Mouse (Mus musculus) kidney, embryonic 15.5 days (tissue): Measurements from ENCODE around the gene Dido1. TPM values are rescaled to one million over a fixed set of nuclear protein-coding genes. Genes with fewer than 3 reads are reported as not detected.
"Not testable (repeated sequence)": the region's sequence is repeated elsewhere in the genome, so short reads cannot be mapped to it uniquely, and the experiment has no call there.

Source experiments
- ATAC-seq: fragments of 200-750 bp; cut with Nextera tagmentation; replicated peaks from 2 replicates; pipeline ENCODE4 v1.8.0; 2017; ENCODE audit warnings: moderate TSS enrichment; ENCODE audit not compliant: low FRiP score
- H3K27ac ChIP-seq: fragments of 300-500 bp; sonication (generic); 2 replicates; pipeline ENCODE4 v1.5.1; 2015; ENCODE audit warnings: mild to moderate bottlenecking, inconsistent platforms
- H3K27me3 ChIP-seq: fragments of 300-500 bp; sonication (generic); 2 replicates; pipeline ENCODE4 v1.6.1; 2015; ENCODE audit warnings: inconsistent platforms
- H3K36me3 ChIP-seq: fragments of 300-500 bp; sonication (generic); 2 replicates; pipeline ENCODE4 v1.6.1; 2015; ENCODE audit warnings: inconsistent platforms
- H3K4me1 ChIP-seq: fragments of 300-500 bp; sonication (generic); 2 replicates; pipeline ENCODE4 v1.6.1; 2015; ENCODE audit warnings: inconsistent platforms
- H3K4me2 ChIP-seq: fragments of 300-500 bp; sonication (generic); 2 replicates; pipeline ENCODE4 v1.6.1; 2015; ENCODE audit warnings: moderate library complexity, mild to moderate bottlenecking, inconsistent platforms
- H3K4me3 ChIP-seq: fragments of 300-500 bp; sonication (generic); replicated peaks from 2 replicates; pipeline ENCODE4 v1.5.1; 2015; ENCODE audit warnings: mild to moderate bottlenecking, inconsistent platforms
- H3K9ac ChIP-seq: fragments of 300-500 bp; sonication (generic); 2 replicates; pipeline ENCODE4 v1.6.1; 2015; ENCODE audit warnings: mild to moderate bottlenecking, inconsistent platforms
- H3K9me3 ChIP-seq: fragments of 300-500 bp; sonication (generic); replicated peaks from 2 replicates; pipeline ENCODE4 v1.6.1; 2016; ENCODE audit warnings: inconsistent platforms
- WGBS: fragments of 180-500 bp; shearing (Covaris S2); methylation state at CpG from one replicate; pipeline ENCODE4 v1.1.7; 2015; ENCODE audit warnings: mixed read lengths; 5-methylcytosine and 5-hydroxymethylcytosine counted together
- polyA plus RNA-seq: library from polyadenylated mRNA; unstranded; fragments of >200 nt; fragmentation: Nextera tagmentation; extraction: Ambion mirVana; gene quantifications from 2 replicates; pipeline ENCODE4 v1.2.1, GENCODE M21; 2015

Dido1 gene
- polyA plus RNA-seq, 1 experiment from 2014 or later, result 28.4 TPM

DNA sequence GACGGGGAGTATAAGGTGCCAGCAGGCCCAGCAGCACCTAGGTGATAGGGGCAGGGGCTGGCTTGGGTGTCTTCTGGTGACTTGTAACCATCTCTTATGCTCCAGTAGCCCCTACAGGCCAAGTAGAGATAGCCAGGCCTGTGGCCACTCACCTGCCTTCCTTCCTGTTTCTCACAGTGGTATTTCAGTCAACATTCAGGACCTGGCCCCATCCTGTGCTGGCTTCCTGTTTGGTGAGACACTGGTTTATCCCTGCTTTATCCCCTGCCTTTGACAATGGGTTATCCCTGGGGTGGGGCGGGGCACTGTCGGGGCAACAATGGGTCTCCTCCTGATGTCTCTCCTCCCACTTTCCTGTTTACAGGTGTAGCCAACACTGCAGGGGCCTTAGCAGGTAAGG, 30.6 kb upstream of the Dido1 start:
- 35% methylated on average over 3 of the region's 3 CpGs for WGBS
- no peak for ATAC-seq

DNA sequence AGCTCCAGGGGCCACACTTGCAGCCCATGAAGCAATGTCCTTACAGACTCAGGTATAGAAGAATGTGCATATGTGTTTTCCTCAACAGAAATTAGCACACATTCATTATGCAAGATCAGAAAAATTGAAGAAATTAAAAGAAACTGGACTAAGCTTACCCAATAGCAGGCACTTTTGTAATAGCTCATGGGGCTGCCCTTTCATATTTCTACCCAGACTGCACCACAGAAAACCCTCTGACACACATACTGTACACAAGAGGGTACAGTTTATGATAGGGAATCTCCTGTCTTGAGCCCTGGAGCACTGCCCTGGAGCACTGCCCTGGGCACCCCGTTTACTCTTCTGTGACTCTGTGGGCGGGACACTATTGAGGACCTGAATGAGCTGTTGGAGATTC, 28.2 kb upstream of the Dido1 start:
- ATAC-seq, result no peak
- H3K27me3 ChIP-seq, result no peaks in the 10 kb centered on the region
- 83% methylated on average over 2 of the region's 2 CpGs for WGBS

More for the DNA sequence above, 30.6 kb upstream of the Dido1 start:
- Histone ChIP-seq H3K9ac (no peak overlapping the region), H3K27ac (no peak overlapping the region), H3K36me3 (no peaks in the 10 kb centered on the region), H3K4me2 (no peak overlapping the region), H3K9me3 (no peaks in the 10 kb centered on the region), H3K4me1 (no peaks in the 10 kb centered on the region), H3K27me3 (no peaks in the 10 kb centered on the region), H3K4me3 (no peak overlapping the region)

DNA sequence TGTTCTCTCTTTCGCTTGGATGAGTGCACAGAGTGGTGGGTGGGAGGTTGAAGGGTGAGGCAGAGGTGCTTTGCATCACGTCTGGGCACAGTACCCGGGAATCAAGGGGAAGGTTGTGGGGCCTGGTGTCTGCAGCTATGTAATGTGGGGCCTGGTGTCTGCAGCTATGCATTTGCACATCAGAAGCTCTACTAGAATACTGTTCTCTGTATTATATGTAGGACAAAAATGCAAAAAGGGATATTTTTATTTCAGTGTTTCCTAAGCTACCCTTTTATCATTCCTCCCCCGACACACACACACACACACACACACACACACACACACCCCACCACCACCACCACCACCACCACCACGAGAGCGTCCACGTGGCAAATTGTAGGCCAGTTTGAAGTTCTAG, 25.4 kb upstream of the Dido1 start:
- H3K4me3 ChIP-seq, result no peak overlapping the region
- H3K27ac ChIP-seq, result no peak overlapping the region
- ATAC-seq, result no peak
- H3K27me3 ChIP-seq, result no peaks in the 10 kb centered on the region
- no peak overlapping the region for H3K4me2 ChIP-seq
- no peaks in the 10 kb centered on the region for H3K4me1 ChIP-seq
- H3K36me3 ChIP-seq, result no peaks in the 10 kb centered on the region
- H3K9ac ChIP-seq, result no peak overlapping the region
- WGBS, result 82% methylated on average over 7 of the region's 7 CpGs
- no peaks in the 10 kb centered on the region for H3K9me3 ChIP-seq

More for the DNA sequence above, 28.2 kb upstream of the Dido1 start:
- no peaks in the 10 kb centered on the region for H3K36me3 ChIP-seq
- H3K4me2 ChIP-seq, result no peak overlapping the region
- no peak overlapping the region for H3K27ac ChIP-seq
- no peaks in the 10 kb centered on the region for H3K9me3 ChIP-seq
- H3K4me1 ChIP-seq, result no peaks in the 10 kb centered on the region
- no peak overlapping the region for H3K4me3 ChIP-seq
- H3K9ac ChIP-seq, result no peak overlapping the region

DNA sequence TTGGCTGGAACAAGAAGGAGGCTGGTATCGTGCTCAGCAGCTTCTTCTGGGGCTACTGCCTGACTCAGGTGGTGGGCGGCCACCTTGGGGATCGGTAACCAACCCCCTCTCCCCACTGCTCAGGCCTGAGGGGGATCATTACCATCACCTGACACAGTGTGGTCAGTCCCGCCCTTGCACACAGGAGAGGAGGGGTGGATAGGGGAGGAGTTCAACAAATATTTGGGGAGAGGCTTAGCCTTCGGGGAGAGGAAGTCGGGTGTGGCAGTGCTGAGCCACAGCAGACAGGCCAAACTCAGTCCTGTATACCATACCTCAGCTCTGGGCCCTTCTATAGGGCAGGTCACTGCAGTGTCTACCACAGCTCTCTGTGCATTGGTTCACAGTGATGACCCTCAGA, 22.2 kb upstream of the Dido1 start:
- no peaks in the 10 kb centered on the region for H3K27me3 ChIP-seq
- H3K4me3 ChIP-seq, result no peak overlapping the region
- no peak for ATAC-seq
- H3K9me3 ChIP-seq, result no peaks in the 10 kb centered on the region
- H3K4me1 ChIP-seq, result no peaks in the 10 kb centered on the region
- WGBS, result 71% methylated on average over 6 of the region's 6 CpGs
- no peaks in the 10 kb centered on the region for H3K36me3 ChIP-seq
- no peak overlapping the region for H3K9ac ChIP-seq
- no peak overlapping the region for H3K27ac ChIP-seq
- no peak overlapping the region for H3K4me2 ChIP-seq

DNA sequence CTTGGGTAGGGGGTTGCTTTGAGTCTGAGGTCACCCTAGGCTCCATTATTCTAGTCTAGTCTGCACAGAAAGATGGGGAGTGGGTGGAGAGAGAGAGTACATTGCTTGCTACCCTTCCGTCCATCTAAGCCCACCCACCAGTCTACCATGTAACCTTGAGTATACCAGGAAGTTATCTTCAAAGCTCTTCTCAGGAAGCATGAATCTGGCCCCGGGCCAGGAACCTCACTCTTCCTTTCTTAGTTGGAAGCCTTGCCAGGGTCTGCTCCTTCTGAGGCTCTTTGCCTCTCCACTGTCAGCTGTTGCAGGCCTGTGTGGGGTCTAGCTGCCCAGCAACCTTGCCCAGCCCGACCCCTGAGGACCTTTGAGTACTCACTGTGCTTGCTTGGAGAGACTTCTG, 21.2 kb upstream of the Dido1 start:
- no peak overlapping the region for H3K4me2 ChIP-seq
- no peaks in the 10 kb centered on the region for H3K27me3 ChIP-seq
- no peak overlapping the region for H3K9ac ChIP-seq
- H3K27ac ChIP-seq, result no peak overlapping the region
- ATAC-seq, result no peak
- no peaks in the 10 kb centered on the region for H3K36me3 ChIP-seq
- 56% methylated on average over 3 of the region's 3 CpGs for WGBS
- H3K4me3 ChIP-seq, result no peak overlapping the region
- peaks cover under 1% of the 10 kb centered on the region; the same call in 1 of the 2 replicates for H3K4me1 ChIP-seq
- no peaks in the 10 kb centered on the region for H3K9me3 ChIP-seq

DNA sequence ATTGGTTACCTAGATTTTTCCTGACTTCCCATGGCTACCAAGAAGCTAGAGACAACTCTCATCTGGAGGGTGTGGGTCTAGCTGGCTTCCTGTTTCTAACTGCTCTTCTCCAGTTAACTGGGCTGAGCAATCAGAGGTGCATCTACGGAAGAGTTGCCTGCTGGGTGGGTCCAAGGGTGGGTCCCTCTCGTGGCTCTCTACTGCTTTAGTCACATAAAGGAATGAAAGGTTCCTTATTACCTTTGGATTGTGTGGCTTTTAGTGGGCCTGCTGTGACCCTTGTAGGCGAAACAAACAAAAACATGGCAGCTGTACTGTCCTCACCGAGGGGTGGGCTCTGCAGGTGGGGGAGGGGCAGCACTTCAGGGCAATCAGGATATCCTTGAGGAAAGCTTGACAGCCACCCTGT, 17.8 kb upstream of the Dido1 start:
- no peaks in the 10 kb centered on the region for H3K9me3 ChIP-seq
- H3K4me1 ChIP-seq, result peaks cover 24% of the 10 kb centered on the region
- no peaks in the 10 kb centered on the region for H3K27me3 ChIP-seq
- no peak overlapping the region for H3K9ac ChIP-seq
- no peak for ATAC-seq
- 56% methylated on average over 4 of the region's 4 CpGs for WGBS
- no peak overlapping the region for H3K27ac ChIP-seq
- H3K4me3 ChIP-seq, result no peak overlapping the region
- H3K4me2 ChIP-seq, result no peak overlapping the region
- H3K36me3 ChIP-seq, result peaks cover 15% of the 10 kb centered on the region

DNA sequence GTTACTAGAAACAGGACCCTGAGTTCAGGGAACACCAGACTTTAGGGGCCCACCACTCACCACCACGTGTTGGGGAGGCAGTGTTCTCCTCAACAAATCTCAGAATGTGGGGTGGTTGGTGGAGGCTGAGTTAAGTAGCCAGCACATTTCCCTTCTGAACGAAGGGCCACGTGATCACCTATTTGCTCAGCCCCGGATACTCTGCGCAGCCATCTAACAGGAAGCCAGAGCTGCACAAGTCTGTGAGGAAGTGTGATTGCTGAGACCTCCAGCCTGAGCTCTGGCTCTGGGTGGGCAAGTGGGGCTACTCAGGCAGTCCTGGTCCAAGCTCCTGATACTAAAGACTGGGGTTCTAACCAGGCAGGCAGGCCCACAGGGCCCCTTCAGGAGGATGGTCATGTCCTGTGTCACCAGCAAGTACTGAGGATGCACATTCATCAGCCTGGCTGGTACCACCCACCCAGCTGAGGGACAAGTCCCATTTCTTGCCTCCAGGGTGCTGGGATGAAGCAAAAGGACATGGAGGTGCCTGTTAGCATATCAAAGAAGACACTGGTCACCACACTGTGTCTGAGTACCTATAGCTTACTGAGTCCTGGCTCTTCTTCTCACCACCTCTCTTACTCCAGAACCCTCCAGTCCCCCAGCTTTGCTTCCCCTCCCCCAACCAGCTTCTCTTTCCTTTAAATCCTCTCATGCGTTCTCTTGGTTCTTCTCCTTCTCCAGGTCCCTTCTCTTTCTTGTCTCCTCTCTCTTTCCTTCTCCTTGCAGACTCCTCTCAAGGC, 17.1 kb upstream of the Dido1 start:
- no peak for ATAC-seq
- H3K27ac ChIP-seq, result no peak overlapping the region
- no peak overlapping the region for H3K4me3 ChIP-seq
- no peak overlapping the region for H3K9ac ChIP-seq
- no peaks in the 10 kb centered on the region for H3K27me3 ChIP-seq
- peaks cover 23% of the 10 kb centered on the region for H3K36me3 ChIP-seq
- no peak overlapping the region for H3K4me2 ChIP-seq
- H3K4me1 ChIP-seq, result peaks cover 24% of the 10 kb centered on the region
- H3K9me3 ChIP-seq, result no peaks in the 10 kb centered on the region
- WGBS, result 72% methylated on average over 6 of the region's 6 CpGs

DNA sequence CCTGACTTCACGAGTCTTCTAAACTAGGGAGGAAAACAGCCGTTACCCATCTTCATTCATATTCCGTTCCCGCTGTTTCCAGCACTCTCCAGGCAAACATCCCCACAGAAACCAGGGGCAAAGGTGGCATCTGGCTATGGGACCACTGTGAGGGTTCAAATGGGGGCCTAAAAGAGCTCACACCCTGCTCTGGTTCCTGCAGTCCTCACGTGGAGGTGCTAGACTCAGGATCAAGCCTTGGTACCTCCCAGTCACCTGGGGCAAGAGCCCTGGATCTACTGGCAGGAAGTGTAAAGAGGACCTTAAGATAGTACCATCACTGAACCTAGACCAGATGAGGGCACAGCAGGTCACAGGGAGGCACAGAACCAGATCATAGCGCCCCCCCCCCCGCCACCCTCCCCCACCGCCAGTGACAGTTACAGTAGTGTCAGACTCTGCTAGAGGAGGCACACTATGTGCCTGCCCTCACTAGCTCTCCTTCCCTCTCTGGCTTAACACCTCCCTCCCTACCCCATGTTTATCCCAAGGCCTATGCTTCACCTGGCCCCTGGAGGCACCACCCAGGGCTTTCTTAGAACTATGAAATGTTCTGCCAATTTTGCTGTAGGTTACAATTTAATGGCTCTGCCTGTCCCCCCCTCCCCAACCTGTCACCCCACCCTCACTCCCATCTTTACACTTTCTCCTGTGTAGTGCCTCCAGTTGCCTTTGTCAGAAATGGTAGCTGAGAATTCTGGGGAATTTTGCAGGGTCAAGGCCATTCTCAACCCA, 16.2 kb upstream of the Dido1 start:
- peak overlapping the region; percentile 58 for H3K4me2 ChIP-seq
- H3K4me3 ChIP-seq, result no peak overlapping the region
- H3K4me1 ChIP-seq, result peaks cover 24% of the 10 kb centered on the region

DNA sequence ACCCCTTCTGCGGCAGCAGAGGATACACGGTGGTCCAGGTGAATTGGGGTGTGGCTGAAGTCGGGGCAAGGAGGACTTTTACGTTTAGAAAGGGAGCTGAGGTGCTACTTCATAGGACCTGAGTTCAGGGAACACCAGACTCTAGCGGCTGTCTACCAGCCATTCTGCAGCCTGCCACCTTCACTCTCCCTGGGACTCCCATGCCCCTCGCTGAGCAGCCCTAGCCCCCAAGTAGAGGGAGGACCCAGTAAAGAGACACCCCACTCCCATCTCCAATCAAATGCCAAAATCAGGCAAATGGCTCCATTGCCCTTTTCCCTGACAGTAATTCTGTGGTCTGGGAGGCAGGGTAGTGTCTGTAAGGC, 15.6 kb upstream of the Dido1 start:
- Histone ChIP-seq H3K27ac (no peak overlapping the region), H3K36me3 (peaks cover 37% of the 10 kb centered on the region), H3K9me3 (no peaks in the 10 kb centered on the region), H3K27me3 (no peaks in the 10 kb centered on the region), H3K9ac (peak overlapping the region; percentile 41; the same call in 1 of the 2 replicates), H3K4me2 (peak overlapping the region; percentile 58), H3K4me3 (peak overlapping the region; percentile 22), H3K4me1 (peaks cover 24% of the 10 kb centered on the region)
- no peak; the same call in 1 of the 2 replicates for ATAC-seq
- WGBS, result 4% methylated on average over 6 of the region's 6 CpGs

More for the DNA sequence above, 16.2 kb upstream of the Dido1 start:
- H3K9me3 ChIP-seq, result no peaks in the 10 kb centered on the region
- no peak overlapping the region for H3K27ac ChIP-seq
- peaks cover 31% of the 10 kb centered on the region for H3K36me3 ChIP-seq
- H3K27me3 ChIP-seq, result no peaks in the 10 kb centered on the region
- no peak overlapping the region for H3K9ac ChIP-seq
- ATAC-seq, result no peak
- WGBS, result 25% methylated on average over 8 of the region's 8 CpGs

DNA sequence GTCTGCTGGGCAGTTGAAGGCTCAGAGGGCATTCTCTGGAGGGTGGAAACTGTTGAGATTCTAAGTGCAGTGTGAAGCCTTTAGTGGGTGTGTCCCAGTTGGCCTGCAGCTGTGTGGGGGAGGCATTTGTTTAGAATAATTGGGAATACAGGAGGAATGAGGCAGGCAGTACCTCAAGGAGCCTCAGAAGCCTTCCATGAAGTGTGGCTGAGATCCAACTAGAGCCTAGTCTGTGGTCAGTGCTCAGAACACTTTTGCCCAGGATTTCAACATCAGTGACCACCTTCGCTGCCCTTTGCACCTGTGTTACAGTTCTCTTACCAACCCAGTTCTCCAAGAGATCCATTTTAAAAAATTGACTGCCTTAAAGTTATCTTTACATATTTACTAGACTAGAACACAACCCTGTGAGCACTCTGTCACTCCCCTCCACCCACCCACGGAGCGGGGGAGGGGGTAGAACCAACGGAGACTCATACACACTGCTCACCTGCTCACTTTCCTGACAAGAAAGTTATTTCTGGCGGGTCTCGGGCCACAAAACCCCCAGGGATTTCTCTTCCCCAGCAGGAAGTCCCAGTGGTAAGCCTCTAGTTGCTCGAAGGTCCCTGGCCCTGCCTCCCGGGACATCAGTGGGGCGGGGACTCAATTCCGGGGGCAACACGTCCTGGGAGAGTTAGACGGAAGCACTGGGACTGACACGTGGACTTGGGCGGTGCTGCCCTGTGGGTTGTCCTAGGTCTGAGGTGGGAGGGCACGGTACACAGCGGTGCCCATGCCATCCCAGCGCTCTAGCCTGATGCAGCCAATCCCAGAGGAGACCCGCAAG, 15.0 kb upstream of the Dido1 start, which contains the start of gene Slc17a9:
Slc17a9 (plus strand) TSS at position 679 of the 829 bp plus-strand sequence.
- H3K4me3 ChIP-seq, result peak within 1 kb of the TSS; percentile 22
- no peaks in the 10 kb centered on the region for H3K27me3 ChIP-seq
- H3K27ac ChIP-seq, result no peak within 1 kb of the TSS
- 3% methylated on average over 18 of the region's 18 CpGs for WGBS
- H3K36me3 ChIP-seq, result peaks cover 43% of the 10 kb centered on the region
- peaks cover 24% of the 10 kb centered on the region for H3K4me1 ChIP-seq
- peak within 1 kb of the TSS; percentile 58 for H3K4me2 ChIP-seq
- H3K9me3 ChIP-seq, result no peaks in the 10 kb centered on the region
- peak; percentile 82 for ATAC-seq
- H3K9ac ChIP-seq, result peak within 1 kb of the TSS; percentile 41

DNA sequence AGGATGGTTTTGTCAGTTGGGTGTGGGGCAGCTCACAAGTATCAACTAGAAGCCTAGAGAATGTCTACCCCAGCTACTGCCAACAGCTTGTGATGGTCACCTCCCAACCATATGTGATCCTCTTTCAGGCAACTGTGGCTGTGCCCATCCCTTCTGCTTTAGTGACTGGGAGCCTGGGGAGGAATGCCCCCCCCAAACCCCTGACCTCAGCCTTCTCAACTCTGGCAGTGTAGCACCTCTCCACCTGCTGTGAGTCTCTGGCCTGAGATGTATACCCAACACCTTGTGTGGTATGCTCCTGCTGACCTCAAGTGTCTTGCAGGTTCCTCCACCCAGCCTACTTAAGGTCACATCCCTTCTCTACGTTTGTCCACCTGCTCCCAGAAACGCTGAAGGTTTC, 14.1 kb upstream of the Dido1 start:
- H3K27me3 ChIP-seq, result no peaks in the 10 kb centered on the region
- no peak overlapping the region for H3K9ac ChIP-seq
- peaks cover 24% of the 10 kb centered on the region for H3K4me1 ChIP-seq
- H3K9me3 ChIP-seq, result no peaks in the 10 kb centered on the region
- no peak overlapping the region for H3K4me2 ChIP-seq
- ATAC-seq, result no peak
- no peak overlapping the region for H3K27ac ChIP-seq
- WGBS, result 59% methylated on average over 2 of the region's 2 CpGs
- H3K36me3 ChIP-seq, result peaks cover 53% of the 10 kb centered on the region
- no peak overlapping the region for H3K4me3 ChIP-seq

DNA sequence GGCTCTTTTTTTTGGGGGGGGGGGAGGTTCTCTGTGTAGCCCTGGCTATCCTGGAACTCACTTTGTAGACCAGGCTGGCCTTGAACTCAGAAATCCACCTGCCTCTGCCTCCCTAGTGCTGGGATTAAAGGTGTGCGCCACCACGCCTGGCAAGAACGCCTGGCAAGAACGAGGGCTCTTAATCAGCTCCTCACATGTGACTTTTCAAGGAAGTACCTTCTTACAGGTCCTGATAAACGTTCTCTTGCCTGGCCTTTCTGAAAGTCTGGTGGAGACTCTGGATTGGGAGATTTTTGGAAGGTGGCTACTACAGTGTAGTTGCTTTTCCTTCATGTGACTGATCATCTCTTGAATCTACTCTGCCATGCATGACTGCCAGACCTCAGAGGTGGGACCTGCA, 12.9 kb upstream of the Dido1 start:
- not testable (repeated sequence) for H3K27ac ChIP-seq, H3K27me3 ChIP-seq, H3K9ac ChIP-seq, ATAC-seq, H3K9me3 ChIP-seq, H3K4me2 ChIP-seq, H3K4me3 ChIP-seq
- WGBS, result 84% methylated on average over 5 of the region's 5 CpGs
- Histone ChIP-seq H3K4me1 (peaks cover 24% of the 10 kb centered on the region), H3K36me3 (peaks cover 64% of the 10 kb centered on the region)
